Mouse (Mus musculus) liver, embryonic 12.5 days (tissue): Measurements from ENCODE around the gene Chl1. TPM values are rescaled to one million over a fixed set of nuclear protein-coding genes. Genes with fewer than 3 reads are reported as not detected.

Experiments
- ATAC-seq: fragments of 200-750 bp; cut with Nextera tagmentation; 2 replicates; pipeline ENCODE4 v1.8.0; 2017; ENCODE audit warnings: moderate number of reproducible peaks, mild to moderate bottlenecking, moderate library complexity
- H3K27ac ChIP-seq: fragments of 300-500 bp; sonication (generic); 2 replicates; pipeline ENCODE4 v1.5.1; 2016; ENCODE audit warnings: mild to moderate bottlenecking
- H3K27me3 ChIP-seq: fragments of 300-500 bp; sonication (generic); replicated peaks from 2 replicates; pipeline ENCODE4 v1.6.1; 2016; ENCODE audit warnings: mild to moderate bottlenecking, moderate library complexity
- H3K36me3 ChIP-seq: fragments of 300-500 bp; sonication (generic); 2 replicates; pipeline ENCODE4 v1.6.1; 2016; ENCODE audit warnings: mild to moderate bottlenecking, moderate library complexity
- H3K4me1 ChIP-seq: fragments of 300-500 bp; sonication (generic); 2 replicates; pipeline ENCODE4 v1.6.1; 2016
- H3K4me2 ChIP-seq: fragments of 300-500 bp; sonication (generic); 2 replicates; pipeline ENCODE4 v1.6.1; 2016; ENCODE audit warnings: mild to moderate bottlenecking, moderate library complexity
- H3K4me3 ChIP-seq: fragments of 300-500 bp; sonication (generic); 2 replicates; pipeline ENCODE4 v1.5.1; 2016; ENCODE audit warnings: mild to moderate bottlenecking, moderate library complexity
- H3K9ac ChIP-seq: fragments of 300-500 bp; sonication (generic); 2 replicates; pipeline ENCODE4 v1.6.1; 2016; ENCODE audit warnings: mild to moderate bottlenecking, moderate library complexity
- H3K9me3 ChIP-seq: fragments of 300-500 bp; sonication (generic); replicated peaks from 2 replicates; pipeline ENCODE4 v1.6.1; 2016; ENCODE audit warnings: mild to moderate bottlenecking, moderate library complexity
- WGBS: fragments of 180-500 bp; shearing (Covaris S2); methylation state at CpG from one replicate; pipeline ENCODE4 v1.1.7; 2016; ENCODE audit not compliant: insufficient replicate concordance; 5-methylcytosine and 5-hydroxymethylcytosine counted together
- polyA plus RNA-seq: library from polyadenylated mRNA; unstranded; fragments of >200 nt; fragmentation: Nextera tagmentation; extraction: Ambion mirVana; gene quantifications from 2 replicates; pipeline ENCODE4 v1.2.1, GENCODE M21; 2016

The Chl1 gene
- polyA plus RNA-seq, 1 experiment from 2014 or later: 0.06 TPM

DNA sequence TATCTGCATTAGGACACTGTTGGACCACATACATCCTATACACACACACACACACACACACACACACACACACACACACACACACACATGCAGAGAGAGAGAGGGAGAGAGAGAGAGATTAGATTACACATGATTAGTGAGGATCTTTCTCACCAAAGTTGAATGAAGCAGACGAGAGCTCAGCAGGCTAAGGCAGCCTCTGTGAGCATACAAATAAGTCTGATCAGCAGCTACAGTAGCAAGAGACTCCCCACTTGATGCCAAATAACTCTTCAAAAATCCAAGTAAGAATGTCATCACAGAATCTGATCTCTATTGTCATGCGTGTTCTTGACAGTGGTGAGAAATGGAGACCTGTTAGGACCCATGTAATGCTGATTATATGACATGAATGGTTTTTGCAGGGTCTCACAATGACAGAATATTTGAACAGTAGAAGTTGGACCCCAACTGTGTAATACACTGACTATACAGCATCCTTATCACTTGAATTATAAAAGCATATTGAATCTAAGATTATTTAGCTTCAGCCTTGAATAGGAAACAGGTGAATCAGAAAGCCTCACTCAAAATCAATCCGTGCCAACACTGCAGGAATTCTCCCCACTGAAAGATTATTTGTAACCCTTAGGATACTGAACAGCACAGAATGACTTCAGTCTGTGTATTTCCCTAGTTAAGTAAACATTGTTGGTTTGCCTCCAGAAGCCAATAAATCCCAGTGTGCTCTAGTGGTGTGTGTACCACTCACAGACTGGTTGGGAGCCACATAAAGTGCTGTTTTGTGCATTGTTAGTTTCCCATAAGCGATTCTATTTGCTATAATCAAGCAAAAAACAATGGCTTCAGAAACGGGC is 47.9 kb downstream of the Chl1 start:
- Histone ChIP-seq H3K4me2 (no peak overlapping the region), H3K27me3 (no peaks in the 10 kb centered on the region), H3K4me1 (no peaks in the 10 kb centered on the region), H3K4me3 (no peak overlapping the region), H3K27ac (no peak overlapping the region), H3K9me3 (no peaks in the 10 kb centered on the region), H3K9ac (no peak overlapping the region), H3K36me3 (no peaks in the 10 kb centered on the region)
- no peak for ATAC-seq
- 58% methylated on average over 5 of the region's 5 CpGs for WGBS

DNA sequence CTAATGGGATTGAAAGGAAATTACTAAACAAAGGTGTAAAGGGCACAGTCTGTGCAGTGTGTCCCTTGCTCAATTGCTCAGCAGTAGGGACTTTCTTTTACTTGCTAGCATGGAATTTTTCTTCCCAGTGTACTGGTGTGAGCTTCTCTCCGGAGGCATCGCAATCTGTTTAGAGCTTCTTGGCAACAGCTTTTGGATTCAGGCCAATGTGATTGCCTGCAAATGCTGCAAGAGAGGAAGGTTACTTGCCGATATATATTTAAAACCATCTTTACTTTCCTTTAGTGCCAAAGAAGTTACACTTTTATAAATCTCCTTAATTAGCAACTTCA is 48.5 kb downstream of the Chl1 start:
- Histone ChIP-seq H3K9me3 (no peaks in the 10 kb centered on the region), H3K36me3 (no peaks in the 10 kb centered on the region), H3K4me1 (no peaks in the 10 kb centered on the region), H3K4me3 (no peak overlapping the region), H3K27ac (no peak overlapping the region), H3K4me2 (no peak overlapping the region), H3K27me3 (no peaks in the 10 kb centered on the region), H3K9ac (no peak overlapping the region)
- no peak for ATAC-seq
- 76% methylated on average over 3 of the region's 3 CpGs for WGBS

DNA sequence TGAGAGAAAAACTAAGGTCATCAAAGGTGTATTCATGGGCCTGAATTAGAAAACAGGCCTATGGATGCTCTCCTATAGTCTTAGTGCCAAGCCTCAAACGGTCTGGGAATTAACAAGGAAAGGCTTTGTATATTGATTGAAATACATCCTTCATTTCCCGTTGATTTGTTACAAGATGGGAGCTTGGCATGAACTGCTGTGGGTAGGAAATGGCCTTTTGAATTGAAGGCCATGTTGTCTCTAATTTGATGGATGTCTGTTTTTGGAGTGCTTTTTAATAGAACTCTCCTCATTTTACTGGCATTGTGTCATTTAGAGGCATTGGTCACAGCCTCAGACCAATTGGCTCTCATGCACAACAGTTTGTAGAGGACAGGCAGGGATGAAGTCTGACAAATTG is 49.0 kb downstream of the Chl1 start:
- 62% methylated on average over 2 of the region's 2 CpGs for WGBS

DNA sequence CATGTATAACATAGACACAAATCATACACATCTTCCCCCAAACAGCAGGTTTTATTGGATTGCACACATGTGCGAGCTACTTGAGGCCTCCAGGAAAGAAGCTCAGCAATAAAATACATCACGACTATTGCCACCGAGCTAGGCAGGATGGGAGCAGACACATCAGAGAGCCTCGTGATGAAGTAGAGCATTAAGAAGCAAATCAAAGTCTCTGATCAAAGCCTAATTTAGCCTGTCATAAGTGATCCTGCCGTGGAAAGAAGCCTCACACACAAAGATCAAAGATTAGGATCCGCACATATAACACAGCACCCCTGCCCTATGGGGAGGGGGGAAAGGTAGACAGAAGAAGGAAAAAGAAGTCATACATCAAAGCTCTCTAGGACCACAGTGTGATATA is 54.4 kb downstream of the Chl1 start:
- no peak overlapping the region for H3K9ac ChIP-seq
- WGBS: 59% methylated on average over 6 of the region's 6 CpGs
- H3K9me3 ChIP-seq: no peaks in the 10 kb centered on the region
- H3K4me3 ChIP-seq: no peak overlapping the region
- no peaks in the 10 kb centered on the region for H3K36me3 ChIP-seq
- no peak for ATAC-seq
- no peak overlapping the region for H3K27ac ChIP-seq
- H3K4me2 ChIP-seq: no peak overlapping the region
- H3K4me1 ChIP-seq: no peaks in the 10 kb centered on the region
- no peaks in the 10 kb centered on the region for H3K27me3 ChIP-seq

More for the DNA sequence above, 49.0 kb downstream of the Chl1 start:
- Histone ChIP-seq H3K27me3 (no peaks in the 10 kb centered on the region), H3K9ac (no peak overlapping the region), H3K36me3 (no peaks in the 10 kb centered on the region), H3K4me1 (no peaks in the 10 kb centered on the region), H3K27ac (no peak overlapping the region), H3K4me2 (no peak overlapping the region), H3K9me3 (no peaks in the 10 kb centered on the region), H3K4me3 (no peak overlapping the region)
- ATAC-seq: no peak

DNA sequence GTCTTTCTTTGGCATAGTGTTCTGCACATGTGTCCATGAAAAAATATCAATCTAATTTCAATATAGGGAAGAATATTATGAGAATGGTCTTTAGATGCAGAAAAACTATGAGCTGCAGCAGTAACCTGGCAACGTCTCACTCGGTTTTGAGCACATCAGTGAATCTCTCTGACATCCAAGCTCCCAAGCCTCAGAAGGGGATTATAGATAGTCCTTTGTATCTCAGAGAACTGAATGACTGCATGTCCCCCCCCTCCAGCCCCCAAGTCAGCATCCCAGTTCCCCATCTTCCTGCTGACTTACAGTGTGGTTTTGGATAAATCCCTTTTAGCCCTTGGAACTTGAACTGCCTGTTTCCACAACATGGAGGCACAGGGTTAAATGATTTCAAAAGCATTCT is 56.9 kb downstream of the Chl1 start:
- no peaks in the 10 kb centered on the region for H3K9me3 ChIP-seq
- no peaks in the 10 kb centered on the region for H3K36me3 ChIP-seq
- H3K4me1 ChIP-seq: no peaks in the 10 kb centered on the region
- no peaks in the 10 kb centered on the region for H3K27me3 ChIP-seq
- H3K9ac ChIP-seq: no peak overlapping the region
- no peak overlapping the region for H3K4me3 ChIP-seq
- 65% methylated on average over 2 of the region's 2 CpGs for WGBS
- ATAC-seq: no peak
- H3K27ac ChIP-seq: no peak overlapping the region
- H3K4me2 ChIP-seq: no peak overlapping the region

DNA sequence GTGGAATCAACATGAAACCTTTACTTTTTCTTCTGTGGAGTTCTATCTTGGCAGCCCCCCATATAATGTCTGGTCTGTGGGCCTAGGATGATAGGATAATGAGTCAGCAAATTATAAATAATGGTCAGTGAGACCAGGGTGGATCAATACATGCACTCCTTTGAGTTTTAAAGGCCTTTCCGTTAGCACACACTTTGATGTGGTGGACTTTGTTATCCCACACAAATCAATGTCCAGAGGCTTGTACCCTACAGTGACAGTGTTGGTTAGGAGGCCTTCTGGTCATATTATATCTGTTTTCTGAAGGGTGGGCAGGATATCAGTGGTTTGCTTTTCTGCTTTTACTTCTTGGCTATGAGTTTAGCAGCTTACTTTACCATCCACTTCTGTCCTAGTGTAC is 62.3 kb downstream of the Chl1 start:
- ATAC-seq: no peak
- H3K4me3 ChIP-seq: no peak overlapping the region
- H3K27me3 ChIP-seq: no peaks in the 10 kb centered on the region
- no peaks in the 10 kb centered on the region for H3K9me3 ChIP-seq
- no peaks in the 10 kb centered on the region for H3K36me3 ChIP-seq
- H3K27ac ChIP-seq: no peak overlapping the region
- H3K4me1 ChIP-seq: no peaks in the 10 kb centered on the region
- H3K9ac ChIP-seq: no peak overlapping the region
- 64% methylated on average over 1 of the region's 1 CpGs for WGBS
- H3K4me2 ChIP-seq: no peak overlapping the region

DNA sequence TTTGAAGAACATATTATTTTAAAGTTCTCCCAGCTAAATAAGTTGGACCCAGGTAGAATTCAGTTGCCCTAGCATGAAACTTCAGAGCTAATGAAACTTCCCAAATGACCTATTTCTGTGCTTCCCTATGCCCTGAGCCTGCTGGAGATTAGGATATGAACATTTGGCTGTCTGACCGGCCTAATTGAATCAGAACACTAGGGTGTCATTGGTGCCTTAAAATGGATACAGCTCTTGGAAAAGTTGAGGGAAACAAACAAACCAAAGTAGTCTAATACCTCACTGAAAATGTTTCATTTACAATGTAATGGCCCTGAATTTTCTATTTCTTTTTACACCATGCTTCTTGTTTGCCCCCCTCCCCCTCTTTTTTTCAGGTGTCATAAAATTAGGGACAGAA is 73.8 kb downstream of the Chl1 start:
- Histone ChIP-seq H3K27ac (no peak overlapping the region), H3K27me3 (no peaks in the 10 kb centered on the region), H3K36me3 (no peaks in the 10 kb centered on the region), H3K4me3 (no peak overlapping the region), H3K4me2 (no peak overlapping the region), H3K9ac (no peak overlapping the region), H3K4me1 (no peaks in the 10 kb centered on the region), H3K9me3 (no peaks in the 10 kb centered on the region)
- 58% methylated on average over 1 of the region's 1 CpGs for WGBS
- no peak for ATAC-seq

DNA sequence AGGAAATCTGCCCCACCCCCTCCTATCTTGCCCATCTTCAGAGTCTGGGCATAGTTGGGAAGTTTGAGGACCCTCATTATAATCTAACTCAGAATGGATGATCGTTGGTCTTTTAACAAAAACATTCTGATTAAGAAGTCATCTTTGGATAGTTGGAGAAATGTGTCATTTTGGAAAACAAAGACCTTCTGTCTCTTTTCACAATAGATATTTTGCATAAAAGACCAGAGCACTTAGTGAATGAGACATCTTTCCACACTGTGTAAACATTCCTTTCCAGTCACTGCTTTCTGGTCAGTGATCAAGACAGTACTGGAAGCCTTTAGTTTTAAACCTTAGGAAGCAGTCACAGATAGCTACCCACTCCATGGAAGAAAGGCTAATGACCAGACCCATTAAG is 75.3 kb downstream of the Chl1 start:
- Histone ChIP-seq H3K27ac (no peak overlapping the region), H3K4me2 (no peak overlapping the region), H3K9ac (no peak overlapping the region), H3K4me3 (no peak overlapping the region), H3K27me3 (no peaks in the 10 kb centered on the region), H3K36me3 (no peaks in the 10 kb centered on the region), H3K4me1 (no peaks in the 10 kb centered on the region), H3K9me3 (no peaks in the 10 kb centered on the region)
- WGBS: 55% methylated on average over 1 of the region's 1 CpGs
- no peak for ATAC-seq

DNA sequence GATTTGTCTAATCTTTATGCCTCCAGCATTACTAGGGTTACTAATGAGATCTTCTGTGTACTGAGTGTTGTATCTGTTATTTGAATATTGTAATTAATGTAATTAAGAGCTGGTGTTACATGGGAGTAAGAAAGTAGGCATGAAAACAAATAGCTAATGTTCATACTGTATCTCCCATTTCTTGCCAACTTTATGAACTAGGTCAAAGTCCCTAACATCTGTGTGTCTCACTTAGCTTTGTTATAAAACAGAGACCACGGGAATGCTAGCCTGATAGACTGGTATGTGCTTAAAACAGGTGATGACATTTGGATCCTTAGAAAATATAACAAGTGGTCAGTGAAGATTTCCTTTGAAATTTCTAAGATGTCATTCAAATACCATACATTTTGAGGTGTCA is 75.7 kb downstream of the Chl1 start:
- WGBS: 29% methylated on average over 1 of the region's 1 CpGs
- Histone ChIP-seq H3K27ac (no peak overlapping the region), H3K4me2 (no peak overlapping the region), H3K4me3 (no peak overlapping the region), H3K9me3 (no peaks in the 10 kb centered on the region), H3K4me1 (no peaks in the 10 kb centered on the region), H3K27me3 (no peaks in the 10 kb centered on the region), H3K36me3 (no peaks in the 10 kb centered on the region), H3K9ac (no peak overlapping the region)
- no peak for ATAC-seq

DNA sequence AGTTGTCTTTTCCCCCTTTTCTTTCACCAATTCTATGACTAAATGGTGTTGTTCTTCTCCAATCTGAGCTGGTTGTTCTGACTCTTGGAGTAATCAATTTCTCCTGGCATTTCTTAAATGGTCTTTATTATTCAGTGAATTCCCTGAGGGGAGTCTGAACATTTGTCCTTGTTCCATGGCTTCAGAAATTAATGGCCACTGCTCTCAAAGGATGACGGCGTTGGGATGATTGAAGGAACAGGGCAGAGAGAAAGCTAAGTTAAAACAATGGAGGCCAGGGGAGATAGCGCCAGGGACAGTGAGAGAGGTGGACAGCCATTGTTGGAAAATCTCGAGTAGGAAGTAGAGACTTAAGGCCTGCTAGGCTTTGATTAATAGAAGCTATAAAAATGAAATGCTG is 91.7 kb downstream of the Chl1 start:
- Histone ChIP-seq H3K4me2 (no peak overlapping the region), H3K27me3 (no peaks in the 10 kb centered on the region), H3K36me3 (no peaks in the 10 kb centered on the region), H3K4me3 (no peak overlapping the region), H3K9ac (no peak overlapping the region), H3K9me3 (no peaks in the 10 kb centered on the region), H3K4me1 (no peaks in the 10 kb centered on the region), H3K27ac (no peak overlapping the region)
- 60% methylated on average over 4 of the region's 4 CpGs for WGBS
- ATAC-seq: no peak

DNA sequence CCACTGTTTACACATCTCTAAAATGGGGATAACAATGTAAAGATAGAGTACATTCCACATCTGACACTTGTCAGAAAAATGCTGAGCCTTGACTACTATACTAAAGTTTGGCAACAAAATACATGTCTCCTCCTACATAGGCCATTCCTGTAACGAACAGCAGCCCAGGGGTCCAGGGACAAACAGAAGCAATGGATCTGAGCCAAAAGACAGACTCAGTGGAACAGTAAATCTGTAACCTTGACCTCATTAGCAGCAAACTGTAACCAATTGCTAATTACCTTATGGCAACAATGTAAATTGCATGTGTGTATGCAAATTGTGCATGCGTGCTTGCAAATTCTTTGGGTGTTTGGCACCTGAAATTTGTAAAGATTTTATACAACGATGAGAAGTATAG is 100.3 kb downstream of the Chl1 start:
- Histone ChIP-seq H3K36me3 (no peaks in the 10 kb centered on the region), H3K4me3 (no peak overlapping the region), H3K9ac (no peak overlapping the region), H3K27ac (no peak overlapping the region), H3K4me2 (no peak overlapping the region), H3K27me3 (no peaks in the 10 kb centered on the region), H3K4me1 (no peaks in the 10 kb centered on the region), H3K9me3 (no peaks in the 10 kb centered on the region)
- ATAC-seq: no peak
- WGBS: 73% methylated on average over 3 of the region's 3 CpGs

DNA sequence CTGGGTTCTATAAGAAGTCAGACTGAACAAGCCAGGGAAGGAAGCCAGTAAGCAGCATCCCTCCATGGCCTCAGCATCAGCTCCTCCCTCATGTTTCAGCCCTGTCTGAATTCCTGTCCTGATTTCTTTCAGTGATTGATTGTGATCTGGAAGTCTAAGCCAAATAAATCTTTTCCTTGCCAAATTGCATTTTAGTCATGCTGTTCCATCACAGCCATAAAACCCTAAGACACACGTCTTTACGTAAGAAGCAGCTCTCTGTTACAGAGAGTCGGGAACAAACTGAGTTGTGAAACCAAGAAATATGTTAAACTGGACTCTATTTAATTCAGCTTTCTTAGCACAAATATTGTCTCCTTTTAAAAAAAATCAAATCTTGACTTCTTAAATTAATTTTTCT is 102.2 kb downstream of the Chl1 start:
- WGBS: 82% methylated on average over 3 of the region's 3 CpGs
- Histone ChIP-seq H3K27ac (no peak overlapping the region), H3K4me1 (no peaks in the 10 kb centered on the region), H3K4me2 (no peak overlapping the region), H3K9ac (no peak overlapping the region), H3K36me3 (no peaks in the 10 kb centered on the region), H3K4me3 (no peak overlapping the region), H3K27me3 (no peaks in the 10 kb centered on the region), H3K9me3 (no peaks in the 10 kb centered on the region)
- no peak for ATAC-seq

DNA sequence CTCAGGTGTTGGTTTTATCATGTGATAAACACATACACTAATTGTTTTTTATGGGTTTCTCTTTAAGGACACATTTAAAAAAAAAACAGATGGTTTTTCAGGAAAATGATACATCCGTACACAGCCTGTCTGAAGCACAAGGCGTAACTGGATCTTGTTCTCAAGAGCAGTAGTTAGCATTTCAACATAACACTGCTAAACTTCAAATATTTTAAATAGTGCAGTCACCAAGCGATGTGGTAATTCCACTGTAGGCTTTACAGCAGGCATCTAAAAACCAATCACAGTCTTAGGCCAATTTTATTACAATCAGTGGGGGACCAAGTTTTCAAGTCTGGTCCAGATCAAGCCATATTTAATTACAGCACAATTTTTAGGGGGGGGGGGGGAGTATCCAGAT is 103.3 kb downstream of the Chl1 start:
- H3K4me3 ChIP-seq: no peak overlapping the region
- WGBS: 67% methylated on average over 3 of the region's 3 CpGs
- H3K27ac ChIP-seq: no peak overlapping the region
- H3K9me3 ChIP-seq: no peaks in the 10 kb centered on the region
- no peak overlapping the region for H3K4me2 ChIP-seq
- no peaks in the 10 kb centered on the region for H3K27me3 ChIP-seq
- H3K36me3 ChIP-seq: no peaks in the 10 kb centered on the region
- ATAC-seq: no peak
- no peaks in the 10 kb centered on the region for H3K4me1 ChIP-seq
- no peak overlapping the region for H3K9ac ChIP-seq
